Mouse (Mus musculus) thymus, adult 2 months (tissue): ENCODE measurements around the gene Ncln. TPM values are rescaled to one million over a fixed set of nuclear protein-coding genes. Genes with fewer than 3 reads are reported as not detected.

Source experiments
- DNase-seq: peaks from one replicate; pipeline ENCODE4 v3.0.0; 2021
- H3K27ac ChIP-seq: fragments of 200-500 bp; 2 replicates; pipeline ENCODE4 v1.5.1; 2012; ENCODE audit warnings: low read length, control low read depth; ENCODE audit not compliant: control insufficient read depth, insufficient read depth
- H3K27me3 ChIP-seq: fragments of 200-500 bp; 2 replicates; pipeline ENCODE4 v1.6.1; 2012; ENCODE audit warnings: mild to moderate bottlenecking, low read length, moderate library complexity, mixed read lengths; ENCODE audit not compliant: control insufficient read depth, insufficient read depth
- H3K36me3 ChIP-seq: fragments of 200-500 bp; 2 replicates; pipeline ENCODE4 v1.6.1; 2012; ENCODE audit warnings: mild to moderate bottlenecking, low read length, moderate library complexity; ENCODE audit not compliant: control insufficient read depth, insufficient read depth
- H3K4me1 ChIP-seq: fragments of 200-500 bp; replicated peaks from 2 replicates; pipeline ENCODE4 v1.6.1; 2012; ENCODE audit warnings: low read length; ENCODE audit not compliant: control insufficient read depth, insufficient read depth
- H3K4me3 ChIP-seq: fragments of 200-500 bp; 2 replicates; pipeline ENCODE4 v1.5.1; 2012; ENCODE audit warnings: mild to moderate bottlenecking, low read length, control low read depth, moderate library complexity; ENCODE audit not compliant: control insufficient read depth, insufficient read depth
- CTCF ChIP-seq: fragments of 200-500 bp; IDR thresholded peaks from 2 replicates; pipeline ENCODE4 v1.5.1; 2012; ENCODE audit warnings: mild to moderate bottlenecking, control low read depth, low read length, moderate library complexity, borderline replicate concordance; ENCODE audit not compliant: control insufficient read depth, poor library complexity, insufficient read depth; ENCODE audit errors: extremely low read depth
- POLR2A ChIP-seq: fragments of 200-500 bp; IDR thresholded peaks from 2 replicates; pipeline ENCODE4 v1.6.1; 2012; ENCODE audit warnings: mild to moderate bottlenecking, low read length, control low read depth, moderate library complexity; ENCODE audit not compliant: control insufficient read depth, poor library complexity, insufficient read depth; ENCODE audit errors: extremely low read depth
- WGBS: fragments of 180-500 bp; shearing (Covaris S2); methylation state at CpG from one replicate; pipeline ENCODE4 v1.1.7; 2018; 5-methylcytosine and 5-hydroxymethylcytosine counted together
- polyA plus RNA-seq: library from polyadenylated mRNA; depleted of rRNA; stranded (reverse); fragments of >200 nt; gene quantifications from 2 replicates; pipeline ENCODE4 v1.2.3, GENCODE M21; 2012; rRNA removed

Ncln gene
- 332 and 337 TPM in 2 replicates for polyA plus RNA-seq

GRCm38 (mm10) chr10:81496264-81496901 is at the start of gene Ncln:
Gene Ncln, minus strand, starts transcription at chr10:81496392.
- peaks cover 31% of the 10 kb centered on the region for H3K4me1 ChIP-seq
- under 1% methylated on average over 45 of the region's 45 CpGs for WGBS
- H3K4me3 ChIP-seq = peak within 1 kb of the TSS; percentile 91
- DNase-seq = peak; percentile 99
- peak; percentile 47; the same call in 1 of the 2 replicates for TF ChIP-seq CTCF
- TF ChIP-seq POLR2A = peak; percentile 49; the same call in 1 of the 2 replicates
- H3K36me3 ChIP-seq = peaks cover 3% of the 10 kb centered on the region
- H3K27me3 ChIP-seq = no peaks in the 10 kb centered on the region
- H3K27ac ChIP-seq = peak within 1 kb of the TSS; percentile 48

GRCm38 (mm10) chr10:81545161-81545747 is 49.1 kb upstream of the Ncln start, which contains the start of gene Gna11:
Gene Gna11, minus strand, starts transcription at chr10:81545190.
- Histone ChIP-seq H3K4me3 (peak within 1 kb of the TSS; percentile 84), H3K27ac (no peak within 1 kb of the TSS), H3K4me1 (peaks cover 25% of the 10 kb centered on the region), H3K27me3 (no peaks in the 10 kb centered on the region), H3K36me3 (no peaks in the 10 kb centered on the region)
- DNase-seq = peak; percentile 100
- TF ChIP-seq CTCF (0 out of 2 replicates have a peak, but pooled peaks have one; percentile 60), POLR2A (peak; percentile 72)
- 2% methylated on average over 59 of the region's 59 CpGs for WGBS

GRCm38 (mm10) chr10:81544296-81545160 is 48.3 kb upstream of the Ncln start:
- no peak for DNase-seq
- Histone ChIP-seq H3K36me3 (no peaks in the 10 kb centered on the region), H3K4me3 (peak overlapping the region; percentile 84), H3K27me3 (no peaks in the 10 kb centered on the region), H3K4me1 (peaks cover 28% of the 10 kb centered on the region), H3K27ac (no peak overlapping the region)
- WGBS = under 1% methylated on average over 93 of the region's 93 CpGs
- peak; percentile 93 for TF ChIP-seq POLR2A
- no peak for TF ChIP-seq CTCF

GRCm38 (mm10) chr10:81543633-81544032 is 47.4 kb upstream of the Ncln start:
- TF ChIP-seq POLR2A = no peak
- no peak for TF ChIP-seq CTCF
- 82% methylated on average over 1 of the region's 1 CpGs for WGBS
- Histone ChIP-seq H3K4me3 (peak overlapping the region; percentile 84; the same call in 1 of the 2 replicates), H3K27ac (no peak overlapping the region), H3K27me3 (no peaks in the 10 kb centered on the region), H3K36me3 (no peaks in the 10 kb centered on the region), H3K4me1 (peaks cover 33% of the 10 kb centered on the region)
- DNase-seq = peak; percentile 18

- DNase-seq = no peak
- H3K4me1 ChIP-seq = peaks cover 39% of the 10 kb centered on the region
- H3K27me3 ChIP-seq = no peaks in the 10 kb centered on the region
- WGBS = 90% methylated on average over 7 of the region's 7 CpGs
- no peak overlapping the region for H3K27ac ChIP-seq
- TF ChIP-seq POLR2A = no peak
- TF ChIP-seq CTCF = no peak
- H3K4me3 ChIP-seq = no peak overlapping the region
- no peaks in the 10 kb centered on the region for H3K36me3 ChIP-seq
Observed at GRCm38 (mm10) chr10:81542727-81543460, 46.7 kb upstream of the Ncln start.

GRCm38 (mm10) chr10:81541803-81542202 is 45.6 kb upstream of the Ncln start:
- Histone ChIP-seq H3K27me3 (no peaks in the 10 kb centered on the region), H3K27ac (no peak overlapping the region), H3K36me3 (no peaks in the 10 kb centered on the region), H3K4me3 (no peak overlapping the region), H3K4me1 (peaks cover 44% of the 10 kb centered on the region)
- WGBS = 86% methylated on average over 10 of the region's 10 CpGs
- DNase-seq = no peak
- TF ChIP-seq POLR2A (no peak), CTCF (no peak)
